Mouse (Mus musculus): ENCODE data around the gene Pilrb2. TPM values are rescaled to one million over a fixed set of nuclear protein-coding genes. Genes with fewer than 3 reads are reported as not detected.

Gene Pilrb2
- polyA plus RNA-seq, 1 experiment from 2014 or later, result 1.9 TPM

Other genes with a start within 250 kb of the Pilrb2 start
- gene Fbxo24, start 242.8 kb downstream of the Pilrb2 start, polyA plus RNA-seq (2016; fragmentation: Nextera tagmentation; extraction: Ambion mirVana), result 0.15 TPM in 1 of 2 replicates, not detected in the other
- gene Lrch4, start 242.7 kb downstream of the Pilrb2 start, polyA plus RNA-seq (2016; fragmentation: Nextera tagmentation; extraction: Ambion mirVana), result 24.3 and 27.3 TPM in 2 replicates
- 6.9 and 7.1 TPM in 2 replicates for gene Gm20605, start 242.6 kb downstream of the Pilrb2 start, polyA plus RNA-seq (2016; fragmentation: Nextera tagmentation; extraction: Ambion mirVana)
- 5.2 and 5.3 TPM in 2 replicates for gene Sap25, start 230.5 kb downstream of the Pilrb2 start, polyA plus RNA-seq (2016; fragmentation: Nextera tagmentation; extraction: Ambion mirVana)
- gene Irs3, start 226.1 kb downstream of the Pilrb2 start, polyA plus RNA-seq (2016; fragmentation: Nextera tagmentation; extraction: Ambion mirVana), result 0.20 and 0.21 TPM in 2 replicates
- gene Agfg2, start 187.1 kb downstream of the Pilrb2 start, polyA plus RNA-seq (2016; fragmentation: Nextera tagmentation; extraction: Ambion mirVana), result 25.6 and 29.3 TPM in 2 replicates
- gene Nyap1, start 130.2 kb downstream of the Pilrb2 start, polyA plus RNA-seq (2016; fragmentation: Nextera tagmentation; extraction: Ambion mirVana), result 1.2 and 1.7 TPM in 2 replicates
- gene Tsc22d4, start 126.1 kb downstream of the Pilrb2 start, polyA plus RNA-seq (2016; fragmentation: Nextera tagmentation; extraction: Ambion mirVana), result 144 and 154 TPM in 2 replicates
- 28.0 and 31.8 TPM in 2 replicates for gene Ppp1r35, start 93.0 kb downstream of the Pilrb2 start, polyA plus RNA-seq (2016; fragmentation: Nextera tagmentation; extraction: Ambion mirVana)
- 8.8 and 11.0 TPM in 2 replicates for gene Mepce, start 84.2 kb downstream of the Pilrb2 start, polyA plus RNA-seq (2016; fragmentation: Nextera tagmentation; extraction: Ambion mirVana)
- gene Zcwpw1, start 84.0 kb downstream of the Pilrb2 start, polyA plus RNA-seq (2016; fragmentation: Nextera tagmentation; extraction: Ambion mirVana), result 10.9 and 11.4 TPM in 2 replicates
- 2.3 and 2.5 TPM in 2 replicates for gene Pilra, start 35.5 kb downstream of the Pilrb2 start, polyA plus RNA-seq (2016; fragmentation: Nextera tagmentation; extraction: Ambion mirVana)
- gene Pilrb1, start 13.7 kb downstream of the Pilrb2 start, polyA plus RNA-seq (2016; fragmentation: Nextera tagmentation; extraction: Ambion mirVana), result 0.26 and 0.57 TPM in 2 replicates
- gene Cyp3a13, start 49.8 kb upstream of the Pilrb2 start, polyA plus RNA-seq (2016; fragmentation: Nextera tagmentation; extraction: Ambion mirVana), result 0.08 and 0.09 TPM in 2 replicates
- gene Gjc3, start 91.3 kb upstream of the Pilrb2 start, polyA plus RNA-seq (2016; fragmentation: Nextera tagmentation; extraction: Ambion mirVana), result 0.05 TPM in 1 of 2 replicates, not detected in the other
- not detected in 2 replicates for gene Azgp1, start 109.7 kb upstream of the Pilrb2 start, polyA plus RNA-seq (2016; fragmentation: Nextera tagmentation; extraction: Ambion mirVana)
- not detected in 2 replicates for gene Smok3a, start 149.4 kb upstream of the Pilrb2 start, polyA plus RNA-seq (2016; fragmentation: Nextera tagmentation; extraction: Ambion mirVana)
- not detected in 2 replicates for gene Smok3b, start 149.6 kb upstream of the Pilrb2 start, polyA plus RNA-seq (2016; fragmentation: Nextera tagmentation; extraction: Ambion mirVana)
- gene Smok3c, start 181.4 kb upstream of the Pilrb2 start, polyA plus RNA-seq (2016; fragmentation: Nextera tagmentation; extraction: Ambion mirVana), result not detected in 2 replicates
- 15.7 and 15.9 TPM in 2 replicates for gene Zkscan1, start 213.3 kb upstream of the Pilrb2 start, polyA plus RNA-seq (2016; fragmentation: Nextera tagmentation; extraction: Ambion mirVana)
- 37.6 and 38.1 TPM in 2 replicates for gene Zscan21, start 245.1 kb upstream of the Pilrb2 start, polyA plus RNA-seq (2016; fragmentation: Nextera tagmentation; extraction: Ambion mirVana)